Mouse (Mus musculus): ENCODE data around the gene Tnfaip8l3. TPM values are rescaled to one million over a fixed set of nuclear protein-coding genes. Genes with fewer than 3 reads are reported as not detected.

Gene Tnfaip8l3
- under 1 TPM; 0.10 to 0.17 TPM for total RNA-seq (2021)
- long read RNA-seq, experiment 1 = 0 reads
- long read RNA-seq, experiment 2 = 0 reads

DNA sequence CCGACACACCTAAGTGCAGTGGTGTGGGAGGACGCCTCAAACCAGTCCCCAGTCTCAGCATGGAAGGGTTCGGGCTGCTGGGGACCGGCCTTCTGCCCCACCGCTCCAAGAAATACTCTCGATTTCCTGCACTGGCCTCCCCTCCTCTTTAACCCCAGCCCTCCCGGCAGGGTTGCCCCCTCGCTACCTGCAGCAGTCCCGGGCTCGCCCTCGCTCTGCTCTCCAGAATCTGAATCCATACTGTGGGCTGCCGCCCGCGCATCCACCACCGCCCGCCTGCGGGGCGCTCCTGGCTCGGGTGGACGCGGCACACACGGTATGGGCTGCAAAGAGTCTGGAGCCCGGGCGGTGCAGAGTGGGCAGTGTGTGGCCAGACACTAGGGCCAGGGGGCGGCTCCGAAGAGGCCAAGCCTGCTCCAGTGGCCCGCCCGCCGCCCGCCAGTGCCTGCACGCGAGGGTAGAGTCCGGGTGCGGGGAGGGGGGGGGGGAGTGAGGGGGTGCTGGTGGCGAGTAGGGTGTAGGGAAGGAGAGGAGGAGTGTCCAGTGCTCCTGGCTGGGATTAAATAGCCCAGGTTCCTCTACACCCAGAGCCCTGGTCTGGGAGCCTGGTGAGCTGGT lies at the start of gene Tnfaip8l3:
Gene Tnfaip8l3, minus strand, starts transcription at position 357 of the 618 bp plus-strand sequence.
- DNase-seq (ENCODE audit: low spot score in 2 of 2) = no peak

- no peak for DNase-seq (ENCODE audit: low spot score in 2 of 2)
Measured at GRCm38 (mm10) chr9:54112726-54113125, 44.5 kb upstream of the Tnfaip8l3 start.

- no peak for DNase-seq (ENCODE audit: low spot score in 2 of 2)
Measured at GRCm38 (mm10) chr9:54098636-54099035, 30.4 kb upstream of the Tnfaip8l3 start.

GRCm38 (mm10) chr9:54097091-54097490 lies 28.9 kb upstream of the Tnfaip8l3 start:
- no peak for DNase-seq (ENCODE audit: low spot score in 2 of 2)

GRCm38 (mm10) chr9:54084245-54084644 lies 16.1 kb upstream of the Tnfaip8l3 start:
- no peak for DNase-seq (ENCODE audit: low spot score in 2 of 2)

- no peak for DNase-seq (ENCODE audit: low spot score in 2 of 2)
Measured at GRCm38 (mm10) chr9:54077740-54078139, 9.6 kb upstream of the Tnfaip8l3 start.

- no peak for DNase-seq (ENCODE audit: low spot score in 2 of 2)
Measured at GRCm38 (mm10) chr9:54074901-54075300, 6.7 kb upstream of the Tnfaip8l3 start.

GRCm38 (mm10) chr9:54073688-54074087 lies 5.5 kb upstream of the Tnfaip8l3 start:
- DNase-seq (ENCODE audit: low spot score in 2 of 2) = no peak

GRCm38 (mm10) chr9:54071474-54072095 lies 3.4 kb upstream of the Tnfaip8l3 start:
- DNase-seq (ENCODE audit: low spot score in 2 of 2) = no peak

GRCm38 (mm10) chr9:54069204-54069603 lies 1.0 kb upstream of the Tnfaip8l3 start:
- no peak for DNase-seq (ENCODE audit: low spot score in 2 of 2)

DNA sequence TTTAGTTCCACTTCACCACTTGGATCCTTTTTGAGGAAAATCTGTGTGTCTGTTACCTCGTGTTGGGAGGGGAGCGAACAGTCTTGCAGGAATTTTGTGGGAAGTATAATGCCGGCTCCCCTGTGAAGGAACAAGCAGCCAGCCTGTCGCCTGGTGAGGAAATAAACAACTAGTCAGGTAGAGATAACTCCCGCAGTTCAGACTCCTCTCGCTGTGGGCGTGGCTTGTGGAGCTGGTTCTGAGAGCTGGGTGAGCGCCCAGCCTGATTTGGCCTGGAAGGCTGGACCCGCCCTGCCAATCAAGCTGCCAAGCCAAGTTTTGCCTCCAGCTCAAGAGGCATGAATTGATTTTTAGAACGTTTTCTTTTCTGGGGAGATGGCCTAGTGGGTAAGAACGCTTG lies 589 bp upstream of the Tnfaip8l3 start:
- peak; percentile 59 to 61 for DNase-seq (ENCODE audit: low spot score in 2 of 2)

DNA sequence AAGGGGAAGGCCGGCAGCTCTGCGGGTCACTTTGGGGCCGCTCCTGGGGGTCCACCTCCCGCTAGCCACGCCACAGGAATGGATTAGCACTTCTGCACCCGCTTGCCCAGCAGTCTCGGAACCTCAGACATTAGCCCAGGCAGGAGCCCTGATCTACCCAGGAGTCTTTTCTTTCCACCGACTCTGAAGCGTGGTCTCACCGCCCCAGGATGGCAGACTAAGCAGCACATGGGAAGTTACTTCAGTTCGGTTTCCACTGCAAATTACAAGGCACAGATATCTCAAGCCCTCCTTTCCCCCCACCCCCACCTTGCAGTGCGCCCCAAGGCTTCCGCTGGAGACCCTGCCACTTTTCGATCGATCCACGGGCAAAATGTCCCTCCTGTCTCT lies 551 bp downstream of the Tnfaip8l3 start:
- no peak for DNase-seq (ENCODE audit: low spot score in 2 of 2)

GRCm38 (mm10) chr9:54064836-54065235 lies 3.4 kb downstream of the Tnfaip8l3 start:
- no peak for DNase-seq (ENCODE audit: low spot score in 2 of 2)

DNA sequence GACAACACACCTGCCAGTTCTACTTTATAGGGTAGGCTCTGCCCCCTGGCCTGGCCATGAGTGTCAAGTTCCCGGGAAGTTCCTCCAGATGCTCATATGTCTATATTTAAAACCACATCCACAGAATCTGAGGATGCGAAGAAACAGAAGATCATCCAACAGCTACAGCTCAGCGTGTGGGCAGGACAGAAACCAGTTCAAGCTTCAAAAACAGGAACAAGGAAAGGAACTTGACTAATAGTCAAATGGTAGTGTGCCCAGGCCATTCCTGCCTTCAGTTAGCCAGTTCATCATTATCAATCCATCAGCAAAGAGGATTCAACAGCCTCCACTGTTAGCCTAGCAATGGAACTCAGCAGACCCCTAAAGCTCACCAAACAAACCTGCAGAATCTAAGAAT lies 4.5 kb downstream of the Tnfaip8l3 start:
- no peak for DNase-seq (ENCODE audit: low spot score in 2 of 2)

GRCm38 (mm10) chr9:54061666-54062065 lies 6.5 kb downstream of the Tnfaip8l3 start:
- no peak for DNase-seq (ENCODE audit: low spot score in 2 of 2)

GRCm38 (mm10) chr9:54051298-54052068 lies 16.7 kb downstream of the Tnfaip8l3 start:
- DNase-seq (ENCODE audit: low spot score in 2 of 2) = no peak

DNA sequence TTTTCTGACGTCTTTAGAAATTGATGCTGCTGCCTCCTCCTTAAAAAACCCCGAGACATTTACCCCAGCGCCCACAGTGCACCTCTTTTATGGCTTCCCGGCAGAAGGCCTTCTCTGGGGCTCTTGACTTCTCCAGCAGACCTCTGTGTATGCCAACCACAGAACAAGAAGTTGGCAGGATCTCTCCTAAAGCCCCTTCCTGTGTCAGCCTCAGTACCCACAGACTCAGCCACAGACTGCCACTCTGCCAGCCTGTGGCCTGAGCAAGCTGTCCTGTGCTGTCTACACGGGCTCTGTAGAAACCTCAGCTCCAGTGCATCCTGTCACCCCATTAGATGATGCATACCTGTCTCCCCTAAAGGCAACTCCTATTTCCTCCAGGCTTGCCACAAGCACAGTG lies 19.2 kb downstream of the Tnfaip8l3 start:
- no peak for DNase-seq (ENCODE audit: low spot score in 2 of 2)

- DNase-seq (ENCODE audit: low spot score in 2 of 2) = no peak
Measured at GRCm38 (mm10) chr9:54043067-54043466, 25.1 kb downstream of the Tnfaip8l3 start.

DNA sequence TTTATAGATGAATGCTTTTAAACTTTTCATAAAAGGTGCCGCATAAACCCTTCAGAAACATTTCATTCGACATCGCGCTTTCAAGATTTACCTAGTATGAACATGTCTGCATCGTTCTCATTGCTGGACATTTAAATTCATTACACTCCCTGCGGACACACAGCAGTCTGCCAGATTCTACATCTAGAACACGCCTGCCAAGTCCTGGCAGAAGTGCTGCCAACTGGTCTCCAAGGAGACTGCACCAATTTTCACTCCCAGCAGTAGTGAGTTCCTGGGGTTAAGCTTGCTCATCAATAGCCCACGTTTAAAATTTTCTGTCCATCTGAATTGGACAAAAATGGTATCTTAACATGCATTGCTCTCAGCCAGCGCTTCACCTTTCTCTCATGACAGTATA lies 30.5 kb downstream of the Tnfaip8l3 start:
- no peak for DNase-seq (ENCODE audit: low spot score in 2 of 2)

DNA sequence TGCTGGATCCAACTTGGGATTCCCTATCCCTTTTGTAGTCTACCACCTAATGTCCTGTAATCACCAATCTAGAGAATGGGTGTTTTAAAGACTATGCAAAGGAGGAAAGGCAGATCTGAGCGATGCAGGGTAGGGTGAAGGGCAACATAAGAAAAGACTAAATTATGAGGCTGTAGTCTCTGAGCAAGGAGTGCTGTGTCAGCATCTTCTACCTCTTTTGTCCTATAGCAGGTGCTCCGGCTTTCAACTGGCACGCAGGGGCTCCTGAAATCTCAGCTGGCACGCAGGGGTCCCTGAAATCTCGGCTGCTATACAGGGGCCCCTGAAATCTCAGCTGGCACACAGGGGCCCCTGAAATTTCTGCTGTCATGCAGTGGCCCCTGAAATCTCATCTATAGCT lies 33.5 kb downstream of the Tnfaip8l3 start:
- no peak for DNase-seq (ENCODE audit: low spot score in 2 of 2)

GRCm38 (mm10) chr9:54022795-54023194 lies 45.4 kb downstream of the Tnfaip8l3 start:
- DNase-seq (ENCODE audit: low spot score in 2 of 2) = no peak

DNA sequence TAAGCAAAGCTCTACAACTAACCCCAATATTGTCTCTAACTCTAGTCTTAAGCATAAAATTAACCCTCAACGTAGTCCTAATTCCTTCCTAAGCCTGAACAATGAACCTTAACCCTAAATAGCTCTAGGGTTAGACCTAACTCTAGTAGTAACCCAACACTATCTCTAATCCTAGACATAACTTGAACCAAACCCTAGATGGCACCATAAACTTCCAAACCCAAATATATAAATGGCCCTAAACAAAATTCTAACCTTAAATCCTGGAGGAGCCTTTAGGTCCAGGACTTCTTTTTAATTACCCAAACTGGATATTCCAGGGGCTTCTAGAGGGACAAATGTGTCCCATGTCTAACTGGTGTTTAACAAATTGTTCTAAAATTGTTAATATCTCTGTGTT lies 73.7 kb downstream of the Tnfaip8l3 start:
- DNase-seq (ENCODE audit: low spot score in 2 of 2) = no peak
